Mouse (Mus musculus) midbrain, embryonic 11.5 days (tissue): ENCODE data around the gene Nid1. TPM values are rescaled to one million over a fixed set of nuclear protein-coding genes. Genes with fewer than 3 reads are reported as not detected.

Experiments
- ATAC-seq: fragments of 200-750 bp; cut with Nextera tagmentation; 2 replicates; pipeline ENCODE4 v1.8.0; 2017; ENCODE audit warnings: moderate TSS enrichment, moderate library complexity; ENCODE audit not compliant: low FRiP score
- DNase-seq: peaks from one replicate; pipeline ENCODE4 v3.0.0; 2015; ENCODE audit warnings: low spot score; ENCODE audit errors: missing footprints
- H3K27ac ChIP-seq: fragments of 300-500 bp; sonication (generic); 2 replicates; pipeline ENCODE4 v1.5.1; 2014; ENCODE audit warnings: low read depth, low read length
- H3K27me3 ChIP-seq: fragments of 300-500 bp; sonication (generic); 2 replicates; pipeline ENCODE4 v1.6.1; 2014; ENCODE audit warnings: mild to moderate bottlenecking, low read length, moderate library complexity, mixed read lengths; ENCODE audit not compliant: control insufficient read depth, insufficient read depth
- H3K36me3 ChIP-seq: fragments of 300-500 bp; sonication (generic); 2 replicates; pipeline ENCODE4 v1.6.1; 2014; ENCODE audit warnings: mild to moderate bottlenecking, low read length, moderate library complexity, mixed read lengths; ENCODE audit not compliant: control insufficient read depth, insufficient read depth
- H3K4me1 ChIP-seq: fragments of 300-500 bp; sonication (generic); 2 replicates; pipeline ENCODE4 v1.6.1; 2014; ENCODE audit warnings: low read length; ENCODE audit not compliant: control insufficient read depth, insufficient read depth
- H3K4me2 ChIP-seq: fragments of 300-500 bp; sonication (generic); 2 replicates; pipeline ENCODE4 v1.6.1; 2014; ENCODE audit warnings: mild to moderate bottlenecking, moderate library complexity
- H3K4me3 ChIP-seq: fragments of 300-500 bp; sonication (generic); 2 replicates; pipeline ENCODE4 v1.5.1; 2014; ENCODE audit warnings: low read depth, low read length
- H3K9ac ChIP-seq: fragments of 300-500 bp; sonication (generic); 2 replicates; pipeline ENCODE4 v1.6.1; 2014; ENCODE audit warnings: low read length
- H3K9me3 ChIP-seq: fragments of 300-500 bp; sonication (generic); 2 replicates; pipeline ENCODE4 v1.6.1; 2016; ENCODE audit warnings: low read length; ENCODE audit not compliant: control insufficient read depth
- WGBS: fragments of 180-500 bp; shearing (Covaris S2); extraction: QIAGEN DNeasy Blood & Tissue Kit; methylation state at CpG from one replicate; pipeline ENCODE4 v1.1.7; 2014; 5-methylcytosine and 5-hydroxymethylcytosine counted together
- polyA plus RNA-seq: library from polyadenylated mRNA; unstranded; fragments of >200 nt; fragmentation: Nextera tagmentation; extraction: Ambion mirVana; gene quantifications from 2 replicates; pipeline ENCODE4 v1.2.1, GENCODE M21; 2014

Gene Nid1
- polyA plus RNA-seq, 1 experiment from 2014 or later: 42.7 TPM

- Histone ChIP-seq H3K27me3 (no peaks in the 10 kb centered on the region), H3K9me3 (no peaks in the 10 kb centered on the region), H3K9ac (no peak overlapping the region), H3K4me2 (no peak overlapping the region), H3K36me3 (no peaks in the 10 kb centered on the region), H3K27ac (no peak overlapping the region), H3K4me1 (no peaks in the 10 kb centered on the region), H3K4me3 (no peak overlapping the region)
- 59% methylated on average over 3 of the region's 3 CpGs for WGBS
- ATAC-seq (no peak), DNase-seq (no peak)
These were observed 56.2 kb downstream of the Nid1 start for GRCm38 (mm10) chr13:13493517-13493916.

- ATAC-seq (no peak), DNase-seq (peak; percentile 4)
- Histone ChIP-seq H3K9ac (no peak overlapping the region), H3K27ac (no peak overlapping the region), H3K4me3 (no peak overlapping the region), H3K27me3 (no peaks in the 10 kb centered on the region), H3K9me3 (no peaks in the 10 kb centered on the region), H3K36me3 (no peaks in the 10 kb centered on the region), H3K4me2 (no peak overlapping the region), H3K4me1 (no peaks in the 10 kb centered on the region)
- 80% methylated on average over 2 of the region's 2 CpGs for WGBS
These were observed 60.7 kb downstream of the Nid1 start for GRCm38 (mm10) chr13:13498022-13498421.

- ATAC-seq (no peak), DNase-seq (peak; percentile 6)
- Histone ChIP-seq H3K36me3 (no peaks in the 10 kb centered on the region), H3K4me1 (no peaks in the 10 kb centered on the region), H3K27ac (no peak overlapping the region), H3K9ac (no peak overlapping the region), H3K9me3 (no peaks in the 10 kb centered on the region), H3K27me3 (no peaks in the 10 kb centered on the region), H3K4me3 (no peak overlapping the region), H3K4me2 (no peak overlapping the region)
- 94% methylated on average over 10 of the region's 10 CpGs for WGBS
These were observed 65.1 kb downstream of the Nid1 start for GRCm38 (mm10) chr13:13502406-13502805.

- 64% methylated on average over 4 of the region's 4 CpGs for WGBS
- H3K27me3 ChIP-seq: no peaks in the 10 kb centered on the region
- no peak for ATAC-seq
- no peaks in the 10 kb centered on the region for H3K9me3 ChIP-seq
- no peak overlapping the region for H3K27ac ChIP-seq
- H3K9ac ChIP-seq: no peak overlapping the region
- DNase-seq: peak; percentile 81
- H3K4me2 ChIP-seq: no peak overlapping the region
- no peaks in the 10 kb centered on the region for H3K36me3 ChIP-seq
- H3K4me3 ChIP-seq: no peak overlapping the region
- H3K4me1 ChIP-seq: no peaks in the 10 kb centered on the region
These were observed 66.5 kb downstream of the Nid1 start for GRCm38 (mm10) chr13:13503695-13504386.

GRCm38 (mm10) chr13:13505063-13505462, 67.7 kb downstream of the Nid1 start:
- WGBS: 90% methylated on average over 5 of the region's 5 CpGs
- Histone ChIP-seq H3K4me1 (no peaks in the 10 kb centered on the region), H3K9me3 (no peaks in the 10 kb centered on the region), H3K4me2 (no peak overlapping the region), H3K27ac (no peak overlapping the region), H3K36me3 (no peaks in the 10 kb centered on the region), H3K4me3 (no peak overlapping the region), H3K27me3 (no peaks in the 10 kb centered on the region), H3K9ac (no peak overlapping the region)
- DNase-seq (peak; percentile 12), ATAC-seq (no peak)

GRCm38 (mm10) chr13:13506556-13506955, 69.2 kb downstream of the Nid1 start:
- 89% methylated on average over 5 of the region's 5 CpGs for WGBS

GRCm38 (mm10) chr13:13514861-13515260, 77.5 kb downstream of the Nid1 start:
- H3K9me3 ChIP-seq: no peaks in the 10 kb centered on the region
- no peaks in the 10 kb centered on the region for H3K4me1 ChIP-seq
- no peak overlapping the region for H3K4me2 ChIP-seq
- H3K36me3 ChIP-seq: no peaks in the 10 kb centered on the region
- H3K9ac ChIP-seq: no peak overlapping the region
- ATAC-seq (no peak), DNase-seq (peak; percentile 19)
- WGBS: 87% methylated on average over 4 of the region's 4 CpGs
- H3K27ac ChIP-seq: no peak overlapping the region
- no peak overlapping the region for H3K4me3 ChIP-seq
- H3K27me3 ChIP-seq: no peaks in the 10 kb centered on the region

More at GRCm38 (mm10) chr13:13506556-13506955, 69.2 kb downstream of the Nid1 start:
- H3K27ac ChIP-seq: no peak overlapping the region
- H3K36me3 ChIP-seq: no peaks in the 10 kb centered on the region
- no peaks in the 10 kb centered on the region for H3K27me3 ChIP-seq
- no peaks in the 10 kb centered on the region for H3K9me3 ChIP-seq
- H3K4me2 ChIP-seq: no peak overlapping the region
- no peaks in the 10 kb centered on the region for H3K4me1 ChIP-seq
- no peak overlapping the region for H3K9ac ChIP-seq
- no peak for ATAC-seq
- H3K4me3 ChIP-seq: no peak overlapping the region
- DNase-seq: no peak

- H3K4me3 ChIP-seq: no peak overlapping the region
- H3K27ac ChIP-seq: no peak overlapping the region
- no peak overlapping the region for H3K4me2 ChIP-seq
- WGBS: 49% methylated on average over 17 of the region's 17 CpGs
- no peaks in the 10 kb centered on the region for H3K9me3 ChIP-seq
- H3K4me1 ChIP-seq: no peaks in the 10 kb centered on the region
- DNase-seq: peak; percentile 98
- H3K9ac ChIP-seq: no peak overlapping the region
- peak; percentile 76 for ATAC-seq
- no peaks in the 10 kb centered on the region for H3K36me3 ChIP-seq
- no peaks in the 10 kb centered on the region for H3K27me3 ChIP-seq
These were observed 79.2 kb downstream of the Nid1 start for GRCm38 (mm10) chr13:13516376-13517225.

- Histone ChIP-seq H3K27me3 (no peaks in the 10 kb centered on the region), H3K9me3 (no peaks in the 10 kb centered on the region), H3K9ac (no peak overlapping the region), H3K36me3 (no peaks in the 10 kb centered on the region), H3K4me3 (no peak overlapping the region), H3K4me1 (no peaks in the 10 kb centered on the region), H3K27ac (no peak overlapping the region), H3K4me2 (no peak overlapping the region)
- WGBS: 89% methylated on average over 7 of the region's 7 CpGs
- ATAC-seq (no peak), DNase-seq (peak; percentile 26)
These were observed 80.8 kb downstream of the Nid1 start for GRCm38 (mm10) chr13:13518114-13518513.
